Mouse (Mus musculus): ENCODE results near the gene Clec14a.

The Clec14a gene

GRCm38 (mm10) chr12:58268563-58269501 lies at the start of gene Clec14a:
TSS of gene Clec14a (minus strand) at chr12:58269290.
- DNase-seq = peak; percentile 88

- no peak for DNase-seq
Observed at GRCm38 (mm10) chr12:58307835-58308234, 38.7 kb upstream of the Clec14a start.

GRCm38 (mm10) chr12:58306402-58306801 lies 37.3 kb upstream of the Clec14a start:
- peak; percentile 82 for DNase-seq

- no peak for DNase-seq
Observed at GRCm38 (mm10) chr12:58305567-58305966, 36.5 kb upstream of the Clec14a start.

- peak; percentile 31 for DNase-seq
Observed at GRCm38 (mm10) chr12:58296980-58297379, 27.9 kb upstream of the Clec14a start.

- no peak for DNase-seq
Observed at GRCm38 (mm10) chr12:58285912-58286311, 16.8 kb upstream of the Clec14a start.

- DNase-seq = no peak
Observed at GRCm38 (mm10) chr12:58270520-58270919, 1.4 kb upstream of the Clec14a start.

GRCm38 (mm10) chr12:58269505-58269904 lies 415 bp upstream of the Clec14a start:
- DNase-seq = no peak

GRCm38 (mm10) chr12:58268186-58268562 lies 916 bp downstream of the Clec14a start:
- no peak for DNase-seq

GRCm38 (mm10) chr12:58267779-58268178 lies 1.3 kb downstream of the Clec14a start:
- DNase-seq = no peak

GRCm38 (mm10) chr12:58251901-58252300 lies 17.2 kb downstream of the Clec14a start:
- no peak for DNase-seq

- no peak for DNase-seq
Observed at GRCm38 (mm10) chr12:58232489-58232888, 36.6 kb downstream of the Clec14a start.

GRCm38 (mm10) chr12:58225644-58226043 lies 43.4 kb downstream of the Clec14a start:
- DNase-seq = no peak

- DNase-seq = no peak
Observed at GRCm38 (mm10) chr12:58219078-58219477, 50.0 kb downstream of the Clec14a start.

GRCm38 (mm10) chr12:58216218-58216617 lies 52.9 kb downstream of the Clec14a start:
- no peak for DNase-seq
